ENCODE assay signal across 12 mouse cellular contexts in the genomic region with DNA sequence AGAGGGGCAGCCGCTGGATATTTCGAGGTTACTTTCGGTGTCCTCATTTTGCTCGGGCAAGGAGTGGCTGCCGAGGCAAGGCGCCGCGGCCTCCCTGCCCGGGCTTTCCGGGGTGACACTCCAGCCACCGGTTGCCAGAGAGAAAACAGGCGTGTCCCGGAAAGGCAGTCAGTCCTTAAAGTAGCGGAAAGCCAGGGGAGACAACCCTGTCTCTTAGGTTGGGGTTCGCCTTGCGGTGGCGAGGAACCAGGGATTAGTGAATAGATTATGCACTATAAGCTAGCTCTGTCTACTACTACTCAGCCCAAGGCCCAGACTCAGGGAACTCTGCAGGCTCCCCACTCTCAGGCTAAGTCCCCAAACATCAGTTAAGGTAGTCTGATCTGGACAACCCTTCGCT. TPM values are rescaled to one million over a fixed set of nuclear protein-coding genes. Genes with fewer than 3 reads are reported as not detected.
DNase-seq lines count a peak whose midpoint lies in the region; ATAC-seq and TF ChIP-seq lines count a peak whose summit lies in the region.
"Not testable (repeated sequence)": the region's sequence is repeated elsewhere in the genome, so short reads cannot be mapped to it uniquely, and the experiment has no call there.
"Had no signal": no experiment of that assay in that cellular context is flagged by ENCODE, and none has a peak within 500 bp of the region (broad histone marks: within the 10 kb centered on the region; RNA-seq: fewer than 3 reads in every experiment).

No protein-coding gene starts in this region.

- not testable (repeated sequence) for H3K4me1 ChIP-seq in forebrain, embryonic 14.5 days (ENCODE audit: control insufficient read depth, insufficient read depth, low read length); heart, embryonic 16.5 days (ENCODE audit: control insufficient read depth, insufficient read depth, low read length); intestine, embryonic 14.5 days (replicated peaks; ENCODE audit: control insufficient read depth, insufficient read depth, low read length); limb, embryonic 14.5 days (ENCODE audit: control insufficient read depth, insufficient read depth, low read length); lung, embryonic 16.5 days (replicated peaks; ENCODE audit: control insufficient read depth, insufficient read depth, low read length); midbrain, postnatal 0 days (ENCODE audit: insufficient read depth, low read length); stomach, postnatal 0 days (replicated peaks; ENCODE audit: control insufficient read depth, insufficient read depth)

- not testable (repeated sequence) for TF ChIP-seq EP300 in stomach, postnatal 0 days (optimal IDR thresholded peaks at IDR 0.05)

- TF ChIP-seq POLR2A in limb, embryonic 14.5 days (IDR thresholded peaks at IDR 0.05; ENCODE audit: borderline replicate concordance, extremely low read depth, insufficient read depth, insufficient read length), result not testable (repeated sequence)

- ATAC-seq in cerebellum, adult (ENCODE audit: insufficient number of reproducible peaks, low FRiP score, low TSS enrichment), result peak; percentile 56
- ATAC-seq in forebrain, embryonic 14.5 days, result peak; percentile 62
- peak; percentile 52 for ATAC-seq in heart, embryonic 16.5 days (replicated peaks; ENCODE audit: extremely low read depth, insufficient read depth, low FRiP score)
- peak; percentile 44 for ATAC-seq in intestine, embryonic 14.5 days (replicated peaks; ENCODE audit: low FRiP score, low TSS enrichment, low read depth)
- ATAC-seq in limb, embryonic 14.5 days (ENCODE audit: low FRiP score, low read depth), result peak; percentile 42
- ATAC-seq in lung, embryonic 16.5 days (ENCODE audit: low read depth), result peak; percentile 63
- peak; percentile 53 for ATAC-seq in midbrain, postnatal 0 days (ENCODE audit: low FRiP score)
- ATAC-seq in stomach, postnatal 0 days (ENCODE audit: low FRiP score, low TSS enrichment), result peak; percentile 62

- H3K4me3 ChIP-seq in forebrain, embryonic 14.5 days (ENCODE audit: low read depth, low read length); heart, embryonic 16.5 days (ENCODE audit: low read length); intestine, embryonic 14.5 days (ENCODE audit: low read depth, low read length); limb, embryonic 14.5 days (replicated peaks; ENCODE audit: low read length); lung, embryonic 16.5 days (ENCODE audit: low read length); midbrain, postnatal 0 days (ENCODE audit: low read depth, low read length); stomach, postnatal 0 days (ENCODE audit: low read depth, low read length): not testable (repeated sequence)

- TF ChIP-seq CTCF in midbrain, postnatal 0 days (IDR thresholded peaks at IDR 0.05); stomach, postnatal 0 days (IDR thresholded peaks at IDR 0.05; ENCODE audit: low read depth): not testable (repeated sequence)

- not testable (repeated sequence) for H3K27me3 ChIP-seq in forebrain, embryonic 14.5 days (replicated peaks; ENCODE audit: control insufficient read depth, insufficient read depth, low read length); heart, embryonic 16.5 days (ENCODE audit: control insufficient read depth, insufficient read depth, low read length); intestine, embryonic 14.5 days (replicated peaks; ENCODE audit: control insufficient read depth, insufficient read depth, low read length); limb, embryonic 14.5 days (ENCODE audit: control insufficient read depth, insufficient read depth, low read length); lung, embryonic 16.5 days (ENCODE audit: control insufficient read depth, insufficient read depth, low read depth, low read length); midbrain, postnatal 0 days (ENCODE audit: insufficient read depth, low read length); stomach, postnatal 0 days (ENCODE audit: control insufficient read depth, insufficient read depth, low read length)

- H3K27ac ChIP-seq in forebrain, embryonic 14.5 days (ENCODE audit: low read depth, low read length); heart, embryonic 16.5 days (ENCODE audit: low read length); intestine, embryonic 14.5 days (ENCODE audit: low read depth); limb, embryonic 14.5 days (replicated peaks; ENCODE audit: low read depth, low read length); lung, embryonic 16.5 days (ENCODE audit: low read length); midbrain, postnatal 0 days (ENCODE audit: low read depth, low read length); stomach, postnatal 0 days (replicated peaks): not testable (repeated sequence)

- not testable (repeated sequence) for H3K36me3 ChIP-seq in forebrain, embryonic 14.5 days (ENCODE audit: control insufficient read depth, insufficient read depth, low read length); heart, embryonic 16.5 days (ENCODE audit: control insufficient read depth, insufficient read depth); intestine, embryonic 14.5 days (ENCODE audit: control insufficient read depth, insufficient read depth, low read length); limb, embryonic 14.5 days (ENCODE audit: control insufficient read depth, insufficient read depth, low read length); lung, embryonic 16.5 days (ENCODE audit: control insufficient read depth, insufficient read depth, low read length); midbrain, postnatal 0 days (ENCODE audit: insufficient read depth, low read length); stomach, postnatal 0 days (ENCODE audit: control insufficient read depth, insufficient read depth, low read length)

- not testable (repeated sequence) for H3K4me2 ChIP-seq in forebrain, embryonic 14.5 days (ENCODE audit: low read length); heart, embryonic 16.5 days (ENCODE audit: low read depth, low read length); intestine, embryonic 14.5 days (ENCODE audit: low read length); limb, embryonic 14.5 days (replicated peaks; ENCODE audit: low read depth, low read length, severe bottlenecking); lung, embryonic 16.5 days (ENCODE audit: low read depth, low read length); midbrain, postnatal 0 days (ENCODE audit: low read depth, low read length, poor library complexity, severe bottlenecking); stomach, postnatal 0 days (replicated peaks; ENCODE audit: low read depth)

- no CpG with 5 or more reads among the region's 18 CpGs for WGBS in forebrain, embryonic 14.5 days
- no CpG with 5 or more reads among the region's 18 CpGs for WGBS in heart, embryonic 16.5 days
- no CpG with 5 or more reads among the region's 18 CpGs for WGBS in intestine, embryonic 14.5 days
- no CpG with 5 or more reads among the region's 18 CpGs for WGBS in limb, embryonic 14.5 days
- WGBS in lung, embryonic 16.5 days, result no CpG with 5 or more reads among the region's 18 CpGs
- no CpG with 5 or more reads among the region's 18 CpGs for WGBS in midbrain, postnatal 0 days
- no CpG with 5 or more reads among the region's 18 CpGs for WGBS in stomach, postnatal 0 days

- not testable (repeated sequence) for H3K9ac ChIP-seq in forebrain, embryonic 14.5 days (ENCODE audit: low read length); heart, embryonic 16.5 days (ENCODE audit: low read length); intestine, embryonic 14.5 days (ENCODE audit: low read length); limb, embryonic 14.5 days (ENCODE audit: low read depth, low read length, severe bottlenecking); lung, embryonic 16.5 days (ENCODE audit: low read length); midbrain, postnatal 0 days (replicated peaks; ENCODE audit: low read length, poor library complexity, severe bottlenecking); stomach, postnatal 0 days (ENCODE audit: low read length)

- not testable (repeated sequence) for H3K9me3 ChIP-seq in forebrain, embryonic 14.5 days (replicated peaks; ENCODE audit: control insufficient read depth, low read length); heart, embryonic 16.5 days (replicated peaks; ENCODE audit: control insufficient read depth, low read length); intestine, embryonic 14.5 days (ENCODE audit: control insufficient read depth, low read length); limb, embryonic 14.5 days (ENCODE audit: control insufficient read depth, low read length); lung, embryonic 16.5 days (ENCODE audit: control insufficient read depth, low read length); midbrain, postnatal 0 days (ENCODE audit: low read length); stomach, postnatal 0 days (ENCODE audit: control insufficient read depth, low read length)

- not testable (repeated sequence) for DNase-seq in forebrain, embryonic 14.5 days (ENCODE audit: low spot score); intestine, embryonic 14.5 days (ENCODE audit: low spot score); limb, embryonic 14.5 days (ENCODE audit: low spot score); midbrain, postnatal 0 days (ENCODE audit: low spot score); stomach, postnatal 0 days (ENCODE audit: low spot score)

RNA-seq across cellular contexts. Expression of gene 1700047I17Rik2, which starts 0.4 kb away (rescaled TPM):
- polyA plus RNA-seq in forebrain, embryonic 14.5 days (2014; fragmentation: Nextera tagmentation; extraction: Ambion mirVana), result not detected in 2 replicates
- polyA plus RNA-seq in heart, embryonic 16.5 days (2015; fragmentation: Nextera tagmentation; extraction: Ambion mirVana), result not detected in 2 replicates
- polyA plus RNA-seq in intestine, embryonic 14.5 days (2014; fragmentation: Nextera tagmentation; extraction: Ambion mirVana), result 0.77 TPM in 1 of 2 replicates, not detected in the other
- polyA plus RNA-seq in limb, embryonic 14.5 days (2012; rRNA removed), result not detected in 2 replicates
- polyA plus RNA-seq in limb, embryonic 14.5 days (2014; fragmentation: Nextera tagmentation; extraction: Ambion mirVana), result 4.3 TPM in 1 of 2 replicates, not detected in the other
- polyA plus RNA-seq in lung, embryonic 16.5 days (2015; fragmentation: Nextera tagmentation; extraction: Ambion mirVana), result 5.1 and 8.8 TPM in 2 replicates
- not detected in 2 replicates for total RNA-seq in midbrain, postnatal 0 days (2014; rRNA removed)
- not detected in 2 replicates for polyA plus RNA-seq in midbrain, postnatal 0 days (2015; fragmentation: Nextera tagmentation; extraction: Ambion mirVana)
- not detected in 2 replicates for polyA plus RNA-seq in stomach, postnatal 0 days (2015; fragmentation: Nextera tagmentation; extraction: Ambion mirVana)
- total RNA-seq: left cerebral cortex, adult 18-20 months; MEL had no signal
- polyA plus RNA-seq: erythroblast, embryonic 14.5 days; liver, adult 2 months had no signal

RNA-seq across cellular contexts. Expression of gene Srp54c, which starts 30.2 kb away (rescaled TPM):
- 80.1 and 89.6 TPM in 2 replicates for polyA plus RNA-seq in forebrain, embryonic 14.5 days (2014; fragmentation: Nextera tagmentation; extraction: Ambion mirVana)
- polyA plus RNA-seq in heart, embryonic 16.5 days (2015; fragmentation: Nextera tagmentation; extraction: Ambion mirVana), result 54.7 and 60.0 TPM in 2 replicates
- 68.2 and 68.3 TPM in 2 replicates for polyA plus RNA-seq in intestine, embryonic 14.5 days (2014; fragmentation: Nextera tagmentation; extraction: Ambion mirVana)
- 36.6 and 55.5 TPM in 2 replicates for polyA plus RNA-seq in limb, embryonic 14.5 days (2012; rRNA removed)
- polyA plus RNA-seq in limb, embryonic 14.5 days (2014; fragmentation: Nextera tagmentation; extraction: Ambion mirVana), result 77.8 and 84.3 TPM in 2 replicates
- polyA plus RNA-seq in lung, embryonic 16.5 days (2015; fragmentation: Nextera tagmentation; extraction: Ambion mirVana), result 63.8 and 72.7 TPM in 2 replicates
- total RNA-seq in midbrain, postnatal 0 days (2014; rRNA removed), result 44.4 and 55.6 TPM in 2 replicates
- 78.7 and 86.5 TPM in 2 replicates for polyA plus RNA-seq in midbrain, postnatal 0 days (2015; fragmentation: Nextera tagmentation; extraction: Ambion mirVana)
- polyA plus RNA-seq in stomach, postnatal 0 days (2015; fragmentation: Nextera tagmentation; extraction: Ambion mirVana), result 61.4 and 61.6 TPM in 2 replicates

RNA-seq across cellular contexts. Expression of gene Srp54b, which starts 44.9 kb away (rescaled TPM):
- polyA plus RNA-seq in forebrain, embryonic 14.5 days (2014; fragmentation: Nextera tagmentation; extraction: Ambion mirVana), result 61.2 and 76.4 TPM in 2 replicates
- 41.4 and 48.4 TPM in 2 replicates for polyA plus RNA-seq in heart, embryonic 16.5 days (2015; fragmentation: Nextera tagmentation; extraction: Ambion mirVana)
- polyA plus RNA-seq in intestine, embryonic 14.5 days (2014; fragmentation: Nextera tagmentation; extraction: Ambion mirVana), result 51.8 and 58.2 TPM in 2 replicates
- 33.0 and 45.6 TPM in 2 replicates for polyA plus RNA-seq in limb, embryonic 14.5 days (2012; rRNA removed)
- polyA plus RNA-seq in limb, embryonic 14.5 days (2014; fragmentation: Nextera tagmentation; extraction: Ambion mirVana), result 63.2 and 70.7 TPM in 2 replicates
- 52.7 and 54.6 TPM in 2 replicates for polyA plus RNA-seq in lung, embryonic 16.5 days (2015; fragmentation: Nextera tagmentation; extraction: Ambion mirVana)
- 71.1 and 101 TPM in 2 replicates for total RNA-seq in midbrain, postnatal 0 days (2014; rRNA removed)
- polyA plus RNA-seq in midbrain, postnatal 0 days (2015; fragmentation: Nextera tagmentation; extraction: Ambion mirVana), result 59.6 and 71.0 TPM in 2 replicates
- polyA plus RNA-seq in stomach, postnatal 0 days (2015; fragmentation: Nextera tagmentation; extraction: Ambion mirVana), result 43.6 and 44.8 TPM in 2 replicates
